Mouse (Mus musculus): ENCODE data around the gene Zfp39. TPM values are rescaled to one million over a fixed set of nuclear protein-coding genes. Genes with fewer than 3 reads are reported as not detected.

Gene Zfp39
- total and polyA plus RNA-seq, 3 experiments = 5.7 to 6.8 (median 6.7) TPM

DNA sequence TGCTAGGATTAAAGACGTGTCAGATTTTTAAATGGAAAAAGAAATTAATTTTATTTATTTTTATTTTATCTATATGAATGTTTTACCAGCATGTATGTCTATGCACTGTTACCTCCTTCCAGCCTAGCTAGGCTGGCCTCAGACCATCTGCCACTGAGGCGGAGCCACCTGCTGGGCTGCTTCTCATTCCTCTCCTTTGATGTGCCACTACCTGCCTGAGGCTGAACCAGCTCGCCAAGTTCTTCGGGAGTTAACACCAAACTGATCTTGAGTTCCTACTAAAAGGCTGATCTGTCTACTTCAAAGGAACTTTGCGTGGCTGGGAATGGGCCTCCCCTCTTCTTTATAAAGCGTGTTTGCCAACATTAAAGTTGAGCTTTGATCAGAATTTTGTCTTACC is 9.6 kb downstream of the Zfp39 start:
- Histone ChIP-seq H3K27me3 (replicated peaks) (no peaks in the 10 kb centered on the region), H3K4me3 (replicated peaks in 1 of 3; ENCODE audit: low read depth in 2 of 3, low read length in 2 of 3, poor library complexity in 1 of 3) (no peak overlapping the region), H3K4me1 (ENCODE audit: control insufficient read depth in 1 of 2, insufficient read depth in 2 of 2) (no peaks in the 10 kb centered on the region), H3K9me3 (replicated peaks; ENCODE audit: low read length) (no peaks in the 10 kb centered on the region), H3K27ac (ENCODE audit: insufficient read depth, low read depth) (no peak overlapping the region), H3K36me3 (replicated peaks in 1 of 2; ENCODE audit: control insufficient read depth in 1 of 2, insufficient read depth in 1 of 2, low read length in 1 of 2) (peaks cover 71 to 88% of the 10 kb centered on the region in 2 experiments), H3K9ac (ENCODE audit: insufficient read depth, low read depth) (no peak overlapping the region), H3K79me2 (replicated peaks; ENCODE audit: control insufficient read depth, extremely low read depth, insufficient read depth, poor library complexity, severe bottlenecking) (no peaks in the 10 kb centered on the region), H3K4me2 (ENCODE audit: insufficient read depth, low read depth, poor library complexity, severe bottlenecking) (no peak overlapping the region)
- DNase-seq (ENCODE audit: extremely low read depth) = no peak
- dilution Hi-C loops (cut with MboI; ENCODE audit: extremely low pct_ligation_motif_present, extremely low pct_unique_long_range_greater_than_20kb, low sequenced_read_pairs) = no loop called here
- in situ Hi-C loops (cut with MboI; ENCODE audit: low pct_ligation_motif_present, low pct_unique_long_range_greater_than_20kb, low sequenced_read_pairs) = no loop called here
- TF ChIP-seq POLR2AphosphoS2 (IDR thresholded peaks at IDR 0.05; ENCODE audit: low read depth, low read length) = no peak

DNA sequence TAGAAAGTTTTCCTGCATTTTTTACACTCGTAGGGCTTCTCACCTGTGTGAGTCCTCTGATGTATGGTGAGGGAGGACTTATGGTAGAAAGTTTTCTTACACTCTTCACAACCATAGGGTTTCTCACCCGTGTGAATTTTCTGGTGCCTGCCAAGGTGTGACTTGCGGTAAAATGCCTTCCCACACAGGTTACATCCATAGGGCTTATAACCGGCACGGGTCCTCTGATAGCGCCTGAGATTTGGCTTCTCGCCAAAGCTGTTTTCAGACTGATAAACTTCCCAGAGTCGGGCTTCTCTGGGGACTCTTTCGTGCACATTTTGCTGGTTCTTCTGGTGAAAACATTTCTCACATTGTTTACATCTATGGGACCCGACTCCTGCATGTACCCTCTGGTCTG is 13.5 kb downstream of the Zfp39 start:
- TF ChIP-seq ZC3H11A (IDR thresholded peaks at IDR 0.05; ENCODE audit: low read depth, low read length) (no peak), CHD1 (IDR thresholded peaks at IDR 0.05; ENCODE audit: low read depth, low read length) (no peak), UBTF (IDR thresholded peaks at IDR 0.05; ENCODE audit: low read depth, low read length) (no peak), ZNF384 (IDR thresholded peaks at IDR 0.05; ENCODE audit: low read depth, low read length) (no peak), SIN3A (IDR thresholded peaks at IDR 0.05; ENCODE audit: low read length) (no peak), PAX5 (IDR thresholded peaks at IDR 0.05; ENCODE audit: low read length) (no peak), MAX (IDR thresholded peaks at IDR 0.05; ENCODE audit: low read length) (no peak), MAZ (IDR thresholded peaks at IDR 0.05; ENCODE audit: low read depth, low read length) (no peak), JUND (conservative IDR thresholded peaks at IDR 0.05; ENCODE audit: low read depth, low read length) (no peak), CTCF (conservative IDR thresholded peaks at IDR 0.05 in 1 of 2, IDR thresholded peaks at IDR 0.05 in 1 of 2; ENCODE audit: low read depth in 2 of 2, low read length in 2 of 2) (no peak), NRF1 (IDR thresholded peaks at IDR 0.05; ENCODE audit: low read depth, low read length) (no peak), KAT2A (IDR thresholded peaks at IDR 0.05; ENCODE audit: insufficient replicate concordance, low read length) (no peak), MEF2A (IDR thresholded peaks at IDR 0.05; ENCODE audit: borderline replicate concordance, low read depth, low read length) (no peak), POLR2AphosphoS2 (IDR thresholded peaks at IDR 0.05; ENCODE audit: low read depth, low read length) (no peak), CHD2 (IDR thresholded peaks at IDR 0.05; ENCODE audit: low read length) (no peak)
- peaks cover 51 to 68% of the 10 kb centered on the region in 2 experiments for H3K36me3 ChIP-seq (replicated peaks in 1 of 2; ENCODE audit: control insufficient read depth in 1 of 2, insufficient read depth in 1 of 2, low read length in 1 of 2)

DNA sequence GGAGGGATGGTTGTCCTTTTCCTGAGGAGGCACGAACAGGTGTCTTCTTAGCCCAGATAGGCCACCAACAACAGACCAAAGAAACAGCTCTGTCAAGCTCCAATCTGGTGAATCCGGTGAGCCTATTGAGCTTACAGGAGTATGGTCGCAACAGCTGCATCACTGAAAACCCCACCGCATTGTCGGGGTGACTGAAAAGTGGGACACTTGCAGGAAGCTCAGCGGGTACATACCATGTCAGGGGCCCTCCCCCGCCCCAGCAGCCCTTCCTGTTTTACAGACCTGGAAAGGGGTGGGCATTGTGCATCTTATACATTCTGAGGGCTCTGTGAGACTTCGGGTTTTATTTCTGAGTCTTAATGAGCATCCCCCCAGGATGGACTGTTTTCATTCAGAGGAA is 20.3 kb downstream of the Zfp39 start:
- H3K9ac ChIP-seq (ENCODE audit: insufficient read depth, low read depth) = no peak overlapping the region
- peaks cover 29 to 47% of the 10 kb centered on the region in 2 experiments for H3K36me3 ChIP-seq (replicated peaks in 1 of 2; ENCODE audit: control insufficient read depth in 1 of 2, insufficient read depth in 1 of 2, low read length in 1 of 2)
- no peak for TF ChIP-seq HCFC1 (IDR thresholded peaks at IDR 0.05; ENCODE audit: low read depth, low read length)
- no peak for TF ChIP-seq MAZ (IDR thresholded peaks at IDR 0.05; ENCODE audit: low read depth, low read length)
- no peak for TF ChIP-seq TCF12 (IDR thresholded peaks at IDR 0.05; ENCODE audit: low read depth, low read length)
- TF ChIP-seq ETS1 (conservative IDR thresholded peaks at IDR 0.05; ENCODE audit: low read depth, low read length) = no peak
- TF ChIP-seq MEF2A (IDR thresholded peaks at IDR 0.05; ENCODE audit: borderline replicate concordance, low read depth, low read length) = no peak
- TF ChIP-seq NRF1 (IDR thresholded peaks at IDR 0.05; ENCODE audit: low read depth, low read length) = no peak
- no peak for TF ChIP-seq USF2 (conservative IDR thresholded peaks at IDR 0.05; ENCODE audit: low read depth, low read length)
- no peak overlapping the region for H3K27ac ChIP-seq (ENCODE audit: insufficient read depth, low read depth)
- in situ Hi-C loops (cut with MboI; ENCODE audit: low pct_ligation_motif_present, low pct_unique_long_range_greater_than_20kb, low sequenced_read_pairs) = no loop called here
- H3K4me2 ChIP-seq (ENCODE audit: insufficient read depth, low read depth, poor library complexity, severe bottlenecking) = no peak overlapping the region
- dilution Hi-C loops (cut with MboI; ENCODE audit: extremely low pct_ligation_motif_present, extremely low pct_unique_long_range_greater_than_20kb, low sequenced_read_pairs) = no loop called here
- no peaks in the 10 kb centered on the region for H3K4me1 ChIP-seq (ENCODE audit: control insufficient read depth in 1 of 2, insufficient read depth in 2 of 2)
- no peaks in the 10 kb centered on the region for H3K9me3 ChIP-seq (replicated peaks; ENCODE audit: low read length)
- no peaks in the 10 kb centered on the region for H3K27me3 ChIP-seq (replicated peaks)
- no peaks in the 10 kb centered on the region for H3K79me2 ChIP-seq (replicated peaks; ENCODE audit: control insufficient read depth, extremely low read depth, insufficient read depth, poor library complexity, severe bottlenecking)
- DNase-seq (ENCODE audit: extremely low read depth) = no peak
- H3K4me3 ChIP-seq (replicated peaks in 1 of 3; ENCODE audit: low read depth in 2 of 3, low read length in 2 of 3, poor library complexity in 1 of 3) = no peak overlapping the region

More for the DNA sequence above, 13.5 kb downstream of the Zfp39 start:
- H3K9me3 ChIP-seq (replicated peaks; ENCODE audit: low read length) = no peaks in the 10 kb centered on the region
- DNase-seq (ENCODE audit: extremely low read depth) = no peak
- H3K4me1 ChIP-seq (ENCODE audit: control insufficient read depth in 1 of 2, insufficient read depth in 2 of 2) = no peaks in the 10 kb centered on the region
- no peak overlapping the region for H3K27ac ChIP-seq (ENCODE audit: insufficient read depth, low read depth)
- no peak overlapping the region for H3K4me2 ChIP-seq (ENCODE audit: insufficient read depth, low read depth, poor library complexity, severe bottlenecking)
- no peaks in the 10 kb centered on the region for H3K79me2 ChIP-seq (replicated peaks; ENCODE audit: control insufficient read depth, extremely low read depth, insufficient read depth, poor library complexity, severe bottlenecking)
- no peak overlapping the region for H3K9ac ChIP-seq (ENCODE audit: insufficient read depth, low read depth)
- in situ Hi-C loops (cut with MboI; ENCODE audit: low pct_ligation_motif_present, low pct_unique_long_range_greater_than_20kb, low sequenced_read_pairs) (no loop called here), dilution Hi-C loops (cut with MboI; ENCODE audit: extremely low pct_ligation_motif_present, extremely low pct_unique_long_range_greater_than_20kb, low sequenced_read_pairs) (no loop called here)
- H3K4me3 ChIP-seq (replicated peaks in 1 of 3; ENCODE audit: low read depth in 2 of 3, low read length in 2 of 3, poor library complexity in 1 of 3) = no peak overlapping the region
- no peaks in the 10 kb centered on the region for H3K27me3 ChIP-seq (replicated peaks)

All from CH12.LX (cell line).